Mouse (Mus musculus) gastrocnemius, postnatal 25 days (tissue): ENCODE data around the gene Kifc1. TPM values are rescaled to one million over a fixed set of nuclear protein-coding genes. Genes with fewer than 3 reads are reported as not detected.

Source experiments
- DNase-seq: peaks from one replicate; pipeline ENCODE4 v3.0.0; 2022
- microRNA-seq, 2 experiments: library from miRNA; unstranded; fragments of <30 nt; microRNA quantifications; one replicate each; pipeline ENCODE4 v1.2.0; 2021; ENCODE audit warnings: borderline replicate concordance in 2 of 2
- total RNA-seq, 2 experiments: library from RNA; stranded (reverse); gene quantifications; 1 replicate in 1 of 2; 2 replicates in 1 of 2; pipeline ENCODE4 v1.2.3; 2021

Kifc1 gene
- total RNA-seq, 2 experiments from 2014 or later: 0.95 to 1.0 TPM

DNA sequence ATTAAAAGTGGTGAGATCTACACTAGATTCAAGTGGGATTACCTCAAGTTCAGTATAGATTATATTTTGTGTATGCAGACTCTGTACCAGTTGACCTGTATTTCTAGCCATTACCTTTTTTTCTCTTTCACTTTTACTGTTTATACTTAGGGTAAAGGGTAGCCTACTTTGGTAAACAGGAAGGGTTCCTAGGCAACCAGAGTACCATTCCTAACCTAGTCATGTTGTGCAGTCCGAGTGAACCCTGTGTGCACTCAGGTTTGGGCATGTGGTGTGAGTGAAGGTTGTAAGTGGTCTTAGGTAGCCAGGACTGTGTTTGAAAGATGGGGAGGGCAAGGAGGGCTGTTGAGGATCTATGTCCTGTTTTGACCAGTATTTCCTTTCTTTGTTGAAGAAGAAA, 39.1 kb downstream of the Kifc1 start:
- no peak for DNase-seq

DNA sequence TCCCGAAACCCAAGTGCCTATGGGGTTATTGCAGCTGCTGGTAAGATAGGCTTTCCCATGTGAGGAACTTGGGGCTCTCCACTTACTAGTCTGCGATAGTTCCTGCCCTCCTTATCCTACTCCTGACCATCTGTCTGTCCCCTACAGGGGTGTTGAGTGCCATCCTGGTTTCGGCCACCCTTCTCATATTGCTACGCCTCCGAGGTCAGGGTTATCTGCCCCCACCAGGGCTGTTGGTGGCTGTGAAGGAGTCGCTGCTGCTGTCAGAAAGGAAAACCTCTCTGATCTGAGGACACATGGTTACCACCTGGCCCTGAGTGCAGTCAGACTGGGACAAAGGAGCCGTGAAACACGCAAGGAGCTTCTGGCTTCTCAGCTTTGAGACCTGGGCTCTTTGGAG, 42.3 kb downstream of the Kifc1 start:
- no peak for DNase-seq

DNA sequence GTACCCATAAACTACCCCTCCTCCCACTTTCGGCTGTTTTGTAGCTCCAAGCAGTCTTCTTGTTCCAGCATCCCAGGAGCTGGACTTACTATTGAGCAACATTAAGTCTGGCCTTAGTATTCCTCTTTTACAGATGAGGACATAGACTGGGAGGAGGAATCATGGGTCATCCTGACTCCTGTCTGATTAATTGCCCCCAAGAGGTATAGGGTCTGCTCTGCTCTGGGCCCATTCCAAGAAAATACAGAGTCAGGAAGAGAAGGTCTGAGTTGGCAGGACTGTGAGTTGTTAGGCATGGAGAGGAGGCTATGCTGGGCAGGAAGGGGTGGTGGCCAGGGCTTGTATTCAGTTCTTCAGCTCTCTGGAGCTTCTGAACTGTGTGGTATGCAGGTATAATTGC, 46.3 kb downstream of the Kifc1 start:
- DNase-seq: no peak

DNA sequence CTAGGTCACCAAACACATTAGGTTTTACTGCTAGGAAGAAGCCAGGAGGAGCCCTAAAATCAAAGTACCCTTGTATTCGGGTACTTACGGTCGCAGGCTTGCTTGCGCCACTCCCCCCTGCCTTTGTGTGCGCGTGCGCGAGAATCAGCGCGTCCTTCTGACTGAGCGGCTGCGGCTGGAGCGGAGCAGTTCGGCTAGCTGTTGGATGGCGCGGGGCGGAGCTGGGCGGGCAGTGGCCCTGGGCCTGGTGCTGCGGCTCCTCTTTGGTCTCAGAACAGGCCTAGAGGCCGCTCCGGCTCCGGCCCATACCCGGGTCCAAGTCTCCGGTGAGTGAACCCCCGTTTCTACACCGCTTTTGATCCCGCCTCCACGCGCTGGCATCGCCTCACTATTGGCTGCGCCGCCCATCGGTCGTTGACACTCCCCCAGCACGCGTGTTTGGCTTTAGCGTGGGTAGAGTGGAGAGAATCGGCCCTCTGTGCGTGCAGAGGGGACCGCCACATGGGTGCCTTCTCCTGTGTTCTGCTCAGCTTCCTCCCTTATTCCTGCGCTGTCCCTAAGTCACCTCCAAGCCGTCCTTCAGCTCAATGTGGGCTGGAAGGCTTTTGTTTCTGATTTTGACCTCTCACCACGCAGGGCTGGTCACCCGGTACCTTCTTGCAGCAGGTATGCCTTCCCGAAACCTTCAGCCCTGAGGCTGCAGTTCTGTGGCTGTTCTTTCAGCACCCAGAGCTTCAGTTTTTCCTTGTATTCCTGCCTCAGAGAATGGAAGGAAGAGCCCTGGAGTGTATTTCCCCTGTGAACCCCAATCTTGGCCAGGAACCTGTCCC, 47.3 kb downstream of the Kifc1 start, which contains the start of gene Cd320:
Gene Cd320 (plus strand): TSS at position 126 of the 830 bp plus-strand sequence.
- DNase-seq: peak; percentile 90

DNA sequence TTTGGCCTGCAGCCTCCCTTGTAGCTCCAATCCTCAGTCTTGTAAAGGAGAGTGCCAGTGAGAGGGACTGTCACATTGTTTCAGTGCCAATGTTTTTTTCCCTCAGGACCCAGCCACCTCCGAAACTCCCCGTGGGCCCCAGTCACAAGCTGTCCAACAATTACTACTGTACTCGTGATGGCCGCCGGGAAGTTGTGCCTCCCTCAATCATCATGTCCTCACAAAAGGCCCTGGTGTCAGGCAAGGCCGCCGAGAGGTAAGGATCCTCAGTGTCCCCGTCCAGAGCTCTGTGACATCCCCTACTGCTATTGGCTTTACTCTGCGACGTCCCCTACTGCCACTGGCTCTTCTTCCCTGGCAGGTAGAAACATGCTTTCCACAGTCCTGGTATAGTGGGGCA, 60.9 kb downstream of the Kifc1 start:
- no peak for DNase-seq

DNA sequence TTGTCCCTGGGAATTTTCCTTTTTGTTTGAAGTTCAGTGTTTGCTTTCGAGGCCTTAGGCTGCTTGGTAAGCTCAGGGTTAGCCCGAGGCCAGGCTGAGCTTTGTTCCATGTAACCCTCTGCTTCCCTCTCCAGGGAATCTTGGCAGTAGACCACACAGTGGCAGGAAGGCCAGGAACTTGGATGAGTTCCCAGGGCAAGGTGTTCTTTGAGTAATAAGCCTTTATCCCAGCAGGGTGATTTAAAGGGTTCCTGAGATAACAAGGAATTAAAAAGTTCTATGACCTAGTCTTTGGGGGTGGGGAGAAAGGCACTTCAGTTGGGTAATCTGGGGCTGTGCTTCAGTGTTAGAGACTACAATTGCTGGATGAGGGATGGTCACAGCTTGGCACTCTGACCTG, 61.6 kb downstream of the Kifc1 start:
- DNase-seq: peak; percentile 58

DNA sequence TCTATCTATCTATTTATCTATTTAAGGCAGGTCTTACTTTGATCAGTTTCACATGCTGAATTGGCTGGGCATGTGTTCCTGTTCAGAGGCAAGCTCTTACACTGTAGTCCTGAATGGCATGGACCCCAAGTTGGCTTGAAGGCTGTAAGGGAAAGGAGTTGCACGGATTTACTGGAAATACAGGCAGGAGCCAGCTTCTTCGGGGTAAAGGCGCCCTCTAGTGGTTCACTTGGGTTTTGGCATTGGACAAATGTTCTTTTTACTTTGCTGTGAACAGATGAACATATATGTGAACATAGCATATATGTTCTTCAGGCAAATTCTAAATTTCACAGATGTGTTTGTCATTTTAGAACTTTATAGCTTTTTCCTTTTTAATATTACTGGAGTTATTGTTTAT, 63.6 kb downstream of the Kifc1 start:
- DNase-seq: peak; percentile 45

Small RNAs within 50 kb of the gene (microRNA-seq; reads per million reads assigned to microRNA genes)
- 0 reads per million in 2 experiments for gene Gm27740

Other genes with a start within 250 kb of the Kifc1 start
- gene Hnrnpm, start 203.8 kb downstream of the Kifc1 start, total RNA-seq: 10 to 100 TPM; 62.7 to 70.9 TPM
- 10 to 100 TPM; 89.8 to 90.4 TPM for gene March2, start 172.0 kb downstream of the Kifc1 start, total RNA-seq
- gene Rab11b, start 130.1 kb downstream of the Kifc1 start, total RNA-seq: 100 to 1,000 TPM; 125 to 136 TPM
- 10 to 100 TPM in 1 of 2 experiments, 1 to 10 TPM in 1; 8.1 to 13.3 TPM for gene Angptl4, start 108.8 kb downstream of the Kifc1 start, total RNA-seq
- gene Kank3, start 80.1 kb downstream of the Kifc1 start, total RNA-seq: 10 to 100 TPM; 18.5 to 20.7 TPM
- 100 to 1,000 TPM; 538 to 612 TPM for gene Rps28, start 66.1 kb downstream of the Kifc1 start, total RNA-seq
- 100 to 1,000 TPM; 326 to 339 TPM for gene Ndufa7, start 66.1 kb downstream of the Kifc1 start, total RNA-seq
- gene Cd320, start 47.6 kb downstream of the Kifc1 start, total RNA-seq: 10 to 100 TPM; 15.6 to 20.7 TPM
- gene Gm7029, start 16.8 kb downstream of the Kifc1 start, total RNA-seq: not detected
- gene Platr17, start 14.5 kb upstream of the Kifc1 start, total RNA-seq: not detected
- gene Daxx, start 18.8 kb upstream of the Kifc1 start, total RNA-seq: 10 to 100 TPM; 10.2 to 11.7 TPM
- gene Tapbp, start 25.2 kb upstream of the Kifc1 start, total RNA-seq: 10 to 100 TPM; 31.2 to 41.2 TPM
- 10 to 100 TPM; 11.1 to 11.3 TPM for gene Zbtb22, start 25.2 kb upstream of the Kifc1 start, total RNA-seq
- 10 to 100 TPM; 27.3 to 28.5 TPM for gene Rgl2, start 38.9 kb upstream of the Kifc1 start, total RNA-seq
- 10 to 100 TPM; 52.3 to 55.8 TPM for gene Pfdn6, start 49.7 kb upstream of the Kifc1 start, total RNA-seq
- 10 to 100 TPM in 1 of 2 experiments, 1 to 10 TPM in 1; 9.7 to 11.6 TPM for gene Wdr46, start 50.0 kb upstream of the Kifc1 start, total RNA-seq
- 1 to 10 TPM; 1.8 to 1.9 TPM for gene B3galt4, start 60.8 kb upstream of the Kifc1 start, total RNA-seq
- 10 to 100 TPM; 27.2 to 28.8 TPM for gene Vps52, start 65.2 kb upstream of the Kifc1 start, total RNA-seq
- gene Rps18, start 65.3 kb upstream of the Kifc1 start, total RNA-seq: 100 to 1,000 TPM; 330 to 347 TPM
- 10 to 100 TPM; 22.8 to 48.2 TPM for gene H2-K1, start 109.7 kb upstream of the Kifc1 start, total RNA-seq
- 10 to 100 TPM; 10.1 to 12.3 TPM for gene Ring1, start 134.0 kb upstream of the Kifc1 start, total RNA-seq
- gene H2-Ke6, start 137.4 kb upstream of the Kifc1 start, total RNA-seq: 10 to 100 TPM; 52.7 to 59.9 TPM
- 10 to 100 TPM; 41.5 to 45.7 TPM for gene Slc39a7, start 141.0 kb upstream of the Kifc1 start, total RNA-seq
- gene Rxrb, start 141.2 kb upstream of the Kifc1 start, total RNA-seq: 10 to 100 TPM; 34.9 to 36.3 TPM
- gene Col11a2, start 148.8 kb upstream of the Kifc1 start, total RNA-seq: 10 to 100 TPM in 1 of 2 experiments, 1 to 10 TPM in 1; 6.5 to 16.7 TPM
- not detected for gene H2-Oa, start 201.7 kb upstream of the Kifc1 start, total RNA-seq
- gene H2-DMa, start 228.9 kb upstream of the Kifc1 start, total RNA-seq: 1 to 10 TPM; 2.8 to 3.1 TPM
- gene Brd2, start 232.0 kb upstream of the Kifc1 start, total RNA-seq: 10 to 100 TPM; 66.7 to 69.1 TPM